Mouse (Mus musculus) lung, embryonic 15.5 days (tissue): ENCODE measurements around the gene Baiap3. TPM values are rescaled to one million over a fixed set of nuclear protein-coding genes. Genes with fewer than 3 reads are reported as not detected.

Source experiments
- ATAC-seq: fragments of 200-750 bp; cut with Nextera tagmentation; 2 replicates; pipeline ENCODE4 v1.8.0; 2017; ENCODE audit warnings: moderate number of reproducible peaks, borderline replicate concordance; ENCODE audit not compliant: low FRiP score, low TSS enrichment; ENCODE audit errors: extremely low read depth
- H3K27ac ChIP-seq: fragments of 300-500 bp; sonication (generic); 2 replicates; pipeline ENCODE4 v1.5.1; 2015; ENCODE audit warnings: moderate library complexity, mild to moderate bottlenecking, inconsistent platforms
- H3K27me3 ChIP-seq: fragments of 300-500 bp; sonication (generic); 2 replicates; pipeline ENCODE4 v1.6.1; 2015; ENCODE audit warnings: inconsistent platforms
- H3K36me3 ChIP-seq: fragments of 300-500 bp; sonication (generic); 2 replicates; pipeline ENCODE4 v1.6.1; 2015; ENCODE audit warnings: inconsistent platforms
- H3K4me1 ChIP-seq: fragments of 300-500 bp; sonication (generic); 2 replicates; pipeline ENCODE4 v1.6.1; 2015; ENCODE audit warnings: inconsistent platforms
- H3K4me2 ChIP-seq: fragments of 300-500 bp; sonication (generic); 2 replicates; pipeline ENCODE4 v1.6.1; 2015; ENCODE audit warnings: inconsistent platforms, mild to moderate bottlenecking, moderate library complexity
- H3K4me3 ChIP-seq: fragments of 300-500 bp; sonication (generic); 2 replicates; pipeline ENCODE4 v1.5.1; 2015; ENCODE audit warnings: mild to moderate bottlenecking, inconsistent platforms
- H3K9ac ChIP-seq: fragments of 300-500 bp; sonication (generic); 2 replicates; pipeline ENCODE4 v1.6.1; 2015; ENCODE audit warnings: inconsistent platforms
- H3K9me3 ChIP-seq: fragments of 300-500 bp; sonication (generic); 2 replicates; pipeline ENCODE4 v1.6.1; 2016; ENCODE audit warnings: inconsistent platforms
- WGBS: fragments of 180-500 bp; shearing (Covaris S2); methylation state at CpG from one replicate; pipeline ENCODE4 v1.1.7; 2015; 5-methylcytosine and 5-hydroxymethylcytosine counted together
- polyA plus RNA-seq: library from polyadenylated mRNA; unstranded; fragments of >200 nt; fragmentation: Nextera tagmentation; extraction: Ambion mirVana; gene quantifications from 2 replicates; pipeline ENCODE4 v1.2.1, GENCODE M21; 2015

The Baiap3 gene
- polyA plus RNA-seq = 0.91 and 1.2 TPM in 2 replicates

- Histone ChIP-seq H3K9me3 (no peaks in the 10 kb centered on the region), H3K27me3 (peaks cover 33% of the 10 kb centered on the region), H3K4me2 (peak within 1 kb of the TSS; percentile 61), H3K36me3 (peaks cover 17% of the 10 kb centered on the region), H3K27ac (no peak within 1 kb of the TSS), H3K9ac (no peak within 1 kb of the TSS), H3K4me3 (peak within 1 kb of the TSS; percentile 36), H3K4me1 (peaks cover 11% of the 10 kb centered on the region)
- peak; percentile 68 for ATAC-seq
- 4% methylated on average over 27 of the region's 35 CpGs for WGBS
These were observed at the start of gene Baiap3 for GRCm38 (mm10) chr17:25256140-25256754. Gene Baiap3, minus strand, starts transcription at chr17:25256364.

DNA sequence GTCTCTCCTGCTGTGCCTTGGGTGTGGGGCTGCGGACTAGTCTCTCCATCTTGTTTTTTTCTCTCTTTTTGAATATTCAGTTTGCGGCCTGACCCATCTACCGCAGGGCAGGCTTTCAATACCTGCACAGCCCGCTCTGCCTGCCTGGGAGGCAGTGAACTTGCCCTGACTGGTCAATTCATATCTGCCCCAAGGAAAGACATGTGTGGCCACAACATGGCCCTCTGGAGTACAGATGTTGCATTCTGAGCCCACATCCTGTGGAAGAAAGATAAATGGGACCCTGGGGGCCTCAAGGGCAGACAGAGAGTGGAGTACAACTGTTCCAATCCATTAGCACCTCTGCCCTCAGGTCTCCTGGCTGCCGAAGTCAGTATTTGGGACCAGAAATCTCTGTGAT, 41.9 kb upstream of the Baiap3 start, which contains the start of gene Prss34:
Gene Prss34, plus strand, starts transcription at position 301 of the 400 bp plus-strand sequence.
- 67% methylated on average over 5 of the region's 5 CpGs for WGBS
- ATAC-seq = no peak

GRCm38 (mm10) chr17:25294111-25294510, 37.9 kb upstream of the Baiap3 start:
- H3K4me3 ChIP-seq = no peak overlapping the region
- no peaks in the 10 kb centered on the region for H3K9me3 ChIP-seq
- no peaks in the 10 kb centered on the region for H3K4me1 ChIP-seq
- H3K27me3 ChIP-seq = no peaks in the 10 kb centered on the region
- WGBS = 37% methylated on average over 1 of the region's 1 CpGs
- no peaks in the 10 kb centered on the region for H3K36me3 ChIP-seq
- H3K9ac ChIP-seq = no peak overlapping the region
- no peak overlapping the region for H3K4me2 ChIP-seq
- no peak overlapping the region for H3K27ac ChIP-seq
- no peak for ATAC-seq

More for the DNA sequence above, 41.9 kb upstream of the Baiap3 start, which contains the start of gene Prss34:
- Histone ChIP-seq H3K4me2 (no peak within 1 kb of the TSS), H3K27me3 (no peaks in the 10 kb centered on the region), H3K36me3 (no peaks in the 10 kb centered on the region), H3K27ac (no peak within 1 kb of the TSS), H3K9me3 (no peaks in the 10 kb centered on the region), H3K4me1 (no peaks in the 10 kb centered on the region), H3K9ac (no peak within 1 kb of the TSS), H3K4me3 (no peak within 1 kb of the TSS)

GRCm38 (mm10) chr17:25293495-25293894, 37.3 kb upstream of the Baiap3 start:
- Histone ChIP-seq H3K9ac (no peak overlapping the region), H3K27me3 (no peaks in the 10 kb centered on the region), H3K4me2 (no peak overlapping the region), H3K27ac (no peak overlapping the region), H3K4me1 (no peaks in the 10 kb centered on the region), H3K36me3 (no peaks in the 10 kb centered on the region), H3K9me3 (no peaks in the 10 kb centered on the region), H3K4me3 (no peak overlapping the region)
- ATAC-seq = no peak
- 36% methylated on average over 5 of the region's 5 CpGs for WGBS

DNA sequence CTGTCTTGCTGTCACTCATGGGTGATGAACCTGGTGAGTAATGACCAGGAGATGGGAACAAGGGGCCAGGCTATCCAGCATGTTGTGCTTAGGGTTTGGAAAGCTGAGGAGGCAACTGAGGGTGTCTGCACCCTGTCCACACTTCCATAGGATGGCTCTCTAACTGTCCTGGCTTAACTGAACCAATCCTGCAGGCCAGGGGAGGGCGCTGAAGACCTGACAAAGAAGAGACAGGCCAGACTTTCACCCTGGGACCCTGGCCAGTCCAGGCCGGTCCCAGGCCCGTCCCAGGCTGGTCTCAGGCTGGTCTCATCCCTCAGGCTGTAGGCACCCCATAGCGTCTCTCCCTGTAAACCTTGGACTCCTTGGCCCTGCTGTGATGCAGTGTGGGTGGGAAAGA, 34.2 kb upstream of the Baiap3 start:
- 18% methylated on average over 4 of the region's 4 CpGs for WGBS

GRCm38 (mm10) chr17:25288842-25289241, 32.7 kb upstream of the Baiap3 start:
- 15% methylated on average over 4 of the region's 4 CpGs for WGBS

More for the DNA sequence above, 34.2 kb upstream of the Baiap3 start:
- no peak overlapping the region for H3K27ac ChIP-seq
- H3K9me3 ChIP-seq = no peaks in the 10 kb centered on the region
- no peak overlapping the region for H3K9ac ChIP-seq
- H3K27me3 ChIP-seq = no peaks in the 10 kb centered on the region
- ATAC-seq = no peak
- H3K4me3 ChIP-seq = no peak overlapping the region
- H3K36me3 ChIP-seq = no peaks in the 10 kb centered on the region
- H3K4me2 ChIP-seq = no peak overlapping the region
- no peaks in the 10 kb centered on the region for H3K4me1 ChIP-seq

DNA sequence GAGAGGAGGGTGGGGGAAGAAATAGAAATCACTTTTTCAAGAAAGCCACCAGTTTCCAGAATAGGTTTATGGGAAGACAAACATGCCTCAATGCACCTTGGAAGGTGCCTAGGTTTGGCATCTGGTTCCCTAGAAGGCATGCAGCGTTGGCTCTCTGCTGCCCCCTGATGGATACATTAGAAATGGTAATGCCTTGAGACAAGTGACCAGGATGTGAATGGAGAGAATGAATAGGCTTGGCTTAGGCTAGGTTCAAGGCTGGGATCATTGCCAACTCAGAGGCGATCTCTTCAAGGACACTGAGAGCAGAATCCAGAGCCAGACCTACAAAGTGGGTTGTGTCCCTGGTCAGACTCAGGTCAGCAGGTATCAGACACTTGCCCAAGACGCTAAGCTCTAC, 28.9 kb upstream of the Baiap3 start:
- H3K27ac ChIP-seq = no peak overlapping the region
- H3K27me3 ChIP-seq = no peaks in the 10 kb centered on the region
- ATAC-seq = no peak
- no peaks in the 10 kb centered on the region for H3K9me3 ChIP-seq
- no peak overlapping the region for H3K4me3 ChIP-seq
- H3K4me1 ChIP-seq = no peaks in the 10 kb centered on the region
- H3K9ac ChIP-seq = no peak overlapping the region
- 19% methylated on average over 3 of the region's 3 CpGs for WGBS
- H3K4me2 ChIP-seq = no peak overlapping the region
- H3K36me3 ChIP-seq = no peaks in the 10 kb centered on the region

More at GRCm38 (mm10) chr17:25288842-25289241, 32.7 kb upstream of the Baiap3 start:
- Histone ChIP-seq H3K4me2 (no peak overlapping the region), H3K36me3 (no peaks in the 10 kb centered on the region), H3K4me3 (no peak overlapping the region), H3K9ac (no peak overlapping the region), H3K27me3 (no peaks in the 10 kb centered on the region), H3K4me1 (no peaks in the 10 kb centered on the region), H3K27ac (no peak overlapping the region), H3K9me3 (no peaks in the 10 kb centered on the region)
- no peak for ATAC-seq

GRCm38 (mm10) chr17:25282133-25282532, 26.0 kb upstream of the Baiap3 start:
- no peaks in the 10 kb centered on the region for H3K4me1 ChIP-seq
- no peak overlapping the region for H3K27ac ChIP-seq
- H3K9ac ChIP-seq = no peak overlapping the region
- H3K36me3 ChIP-seq = no peaks in the 10 kb centered on the region
- H3K9me3 ChIP-seq = no peaks in the 10 kb centered on the region
- WGBS = 34% methylated on average over 11 of the region's 11 CpGs
- H3K4me3 ChIP-seq = no peak overlapping the region
- H3K27me3 ChIP-seq = no peaks in the 10 kb centered on the region
- peak overlapping the region; percentile 26; the same call in 1 of the 2 replicates for H3K4me2 ChIP-seq
- ATAC-seq = no peak

GRCm38 (mm10) chr17:25275833-25276232, 19.7 kb upstream of the Baiap3 start:
- peaks cover 21% of the 10 kb centered on the region for H3K4me1 ChIP-seq
- no peaks in the 10 kb centered on the region for H3K27me3 ChIP-seq
- H3K27ac ChIP-seq = no peak overlapping the region
- no peak overlapping the region for H3K4me3 ChIP-seq
- H3K9ac ChIP-seq = no peak overlapping the region
- 93% methylated on average over 3 of the region's 3 CpGs for WGBS
- H3K36me3 ChIP-seq = no peaks in the 10 kb centered on the region
- no peak overlapping the region for H3K4me2 ChIP-seq
- ATAC-seq = no peak
- no peaks in the 10 kb centered on the region for H3K9me3 ChIP-seq

DNA sequence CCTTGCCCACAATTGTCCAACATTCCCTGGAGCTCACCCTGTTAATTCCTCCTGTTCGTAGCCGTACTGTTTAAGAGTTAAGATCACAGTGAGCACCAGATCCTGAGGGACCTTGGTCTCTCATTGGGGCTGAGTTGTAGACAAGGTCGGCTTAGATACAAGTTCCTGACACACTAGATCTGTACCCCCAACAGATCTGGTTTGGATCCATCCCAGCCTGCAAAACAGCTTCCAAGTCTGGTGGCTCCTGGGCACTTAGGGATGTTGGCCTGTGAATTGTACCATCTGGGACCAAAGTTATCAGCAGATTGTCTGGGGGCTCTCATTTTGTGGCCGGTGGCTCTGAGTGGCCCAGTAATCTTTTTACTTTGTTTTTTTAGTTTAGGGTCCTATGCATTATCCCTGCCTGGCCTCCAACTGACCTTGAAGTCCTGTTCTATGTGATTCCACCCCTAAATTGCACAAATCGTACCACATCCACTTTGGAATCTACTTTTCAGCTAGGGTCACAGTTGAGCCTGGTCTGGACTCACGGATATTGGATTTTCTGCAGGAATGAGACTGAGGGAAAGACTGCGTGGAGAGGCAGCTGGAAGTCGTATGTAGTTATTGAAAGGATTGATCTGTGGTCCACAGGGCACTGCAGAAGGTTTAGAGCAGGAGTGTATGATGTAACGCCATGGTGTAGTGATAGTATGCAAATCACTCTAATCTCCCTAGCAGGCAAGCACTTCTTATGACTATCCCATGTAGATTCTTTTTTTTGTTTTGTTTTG, 18.6 kb upstream of the Baiap3 start, which contains the start of gene Ube2i:
Gene Ube2i, minus strand, starts transcription at position 52 of the 776 bp plus-strand sequence.
- Histone ChIP-seq H3K36me3 (no peaks in the 10 kb centered on the region), H3K4me3 (peak within 1 kb of the TSS; percentile 79), H3K27ac (peak within 1 kb of the TSS; percentile 97), H3K9ac (peak within 1 kb of the TSS; percentile 98), H3K9me3 (no peaks in the 10 kb centered on the region), H3K27me3 (no peaks in the 10 kb centered on the region), H3K4me2 (peak within 1 kb of the TSS; percentile 49), H3K4me1 (peaks cover 30% of the 10 kb centered on the region)
- WGBS = 79% methylated on average over 9 of the region's 9 CpGs
- no peak for ATAC-seq

GRCm38 (mm10) chr17:25273706-25274501, 17.7 kb upstream of the Baiap3 start:
- Histone ChIP-seq H3K27me3 (no peaks in the 10 kb centered on the region), H3K9ac (peak overlapping the region; percentile 98), H3K36me3 (peaks cover 8% of the 10 kb centered on the region), H3K4me2 (peak overlapping the region; percentile 49), H3K27ac (peak overlapping the region; percentile 97), H3K4me3 (peak overlapping the region; percentile 79), H3K9me3 (no peaks in the 10 kb centered on the region), H3K4me1 (peaks cover 31% of the 10 kb centered on the region)
- peak; percentile 84 for ATAC-seq
- 1% methylated on average over 41 of the region's 45 CpGs for WGBS
